Mouse (Mus musculus): ENCODE results near the gene Fbxo36. TPM values are rescaled to one million over a fixed set of nuclear protein-coding genes. Genes with fewer than 3 reads are reported as not detected.

The Fbxo36 gene
- polyA plus RNA-seq, 1 experiment from 2014 or later: 3.8 TPM

- Histone ChIP-seq H3K4me1 (ENCODE audit: control insufficient read depth, insufficient read depth, low read length) (no peaks in the 10 kb centered on the region), H3K27ac (ENCODE audit: low read depth, low read length) (no peak overlapping the region), H3K9ac (replicated peaks; ENCODE audit: low read depth, low read length) (no peak overlapping the region), H3K27me3 (ENCODE audit: control insufficient read depth, insufficient read depth, low read length) (no peaks in the 10 kb centered on the region), H3K36me3 (ENCODE audit: control insufficient read depth, insufficient read depth, low read length) (no peaks in the 10 kb centered on the region), H3K4me2 (ENCODE audit: low read depth, low read length) (no peak overlapping the region), H3K9me3 (ENCODE audit: control insufficient read depth, low read length) (no peaks in the 10 kb centered on the region), H3K4me3 (ENCODE audit: low read depth, low read length) (no peak overlapping the region)
- no peak for ATAC-seq (ENCODE audit: low read depth)
- 64% methylated on average over 11 of the region's 11 CpGs for WGBS
Measured at GRCm38 (mm10) chr1:84881248-84882065, 41.8 kb downstream of the Fbxo36 start.

- Histone ChIP-seq H3K4me1 (ENCODE audit: control insufficient read depth, insufficient read depth, low read length) (no peaks in the 10 kb centered on the region), H3K4me3 (ENCODE audit: low read depth, low read length) (no peak overlapping the region), H3K9ac (replicated peaks; ENCODE audit: low read depth, low read length) (no peak overlapping the region), H3K27me3 (ENCODE audit: control insufficient read depth, insufficient read depth, low read length) (no peaks in the 10 kb centered on the region), H3K9me3 (ENCODE audit: control insufficient read depth, low read length) (no peaks in the 10 kb centered on the region), H3K27ac (ENCODE audit: low read depth, low read length) (no peak overlapping the region), H3K36me3 (ENCODE audit: control insufficient read depth, insufficient read depth, low read length) (no peaks in the 10 kb centered on the region), H3K4me2 (ENCODE audit: low read depth, low read length) (no peak overlapping the region)
- 28% methylated on average over 2 of the region's 2 CpGs for WGBS
- ATAC-seq (ENCODE audit: low read depth): no peak
Measured at GRCm38 (mm10) chr1:84882066-84882532, 42.5 kb downstream of the Fbxo36 start.

- Histone ChIP-seq H3K9me3 (ENCODE audit: control insufficient read depth, low read length) (no peaks in the 10 kb centered on the region), H3K9ac (replicated peaks; ENCODE audit: low read depth, low read length) (no peak overlapping the region), H3K4me3 (ENCODE audit: low read depth, low read length) (no peak overlapping the region), H3K4me1 (ENCODE audit: control insufficient read depth, insufficient read depth, low read length) (no peaks in the 10 kb centered on the region), H3K27ac (ENCODE audit: low read depth, low read length) (no peak overlapping the region), H3K36me3 (ENCODE audit: control insufficient read depth, insufficient read depth, low read length) (no peaks in the 10 kb centered on the region), H3K4me2 (ENCODE audit: low read depth, low read length) (no peak overlapping the region), H3K27me3 (ENCODE audit: control insufficient read depth, insufficient read depth, low read length) (no peaks in the 10 kb centered on the region)
- WGBS: 93% methylated on average over 4 of the region's 4 CpGs
- ATAC-seq (ENCODE audit: low read depth): no peak
Measured at GRCm38 (mm10) chr1:84882937-84883336, 43.3 kb downstream of the Fbxo36 start.

GRCm38 (mm10) chr1:84883889-84884288 lies 44.2 kb downstream of the Fbxo36 start:
- H3K9ac ChIP-seq (replicated peaks; ENCODE audit: low read depth, low read length): no peak overlapping the region
- 77% methylated on average over 4 of the region's 4 CpGs for WGBS
- ATAC-seq (ENCODE audit: low read depth): no peak
- no peaks in the 10 kb centered on the region for H3K4me1 ChIP-seq (ENCODE audit: control insufficient read depth, insufficient read depth, low read length)
- H3K36me3 ChIP-seq (ENCODE audit: control insufficient read depth, insufficient read depth, low read length): no peaks in the 10 kb centered on the region
- H3K9me3 ChIP-seq (ENCODE audit: control insufficient read depth, low read length): no peaks in the 10 kb centered on the region
- no peak overlapping the region for H3K27ac ChIP-seq (ENCODE audit: low read depth, low read length)
- no peak overlapping the region for H3K4me3 ChIP-seq (ENCODE audit: low read depth, low read length)
- H3K4me2 ChIP-seq (ENCODE audit: low read depth, low read length): no peak overlapping the region
- H3K27me3 ChIP-seq (ENCODE audit: control insufficient read depth, insufficient read depth, low read length): no peaks in the 10 kb centered on the region

- no peak overlapping the region for H3K4me2 ChIP-seq (ENCODE audit: low read depth, low read length)
- H3K36me3 ChIP-seq (ENCODE audit: control insufficient read depth, insufficient read depth, low read length): no peaks in the 10 kb centered on the region
- no peak overlapping the region for H3K4me3 ChIP-seq (ENCODE audit: low read depth, low read length)
- H3K27me3 ChIP-seq (ENCODE audit: control insufficient read depth, insufficient read depth, low read length): no peaks in the 10 kb centered on the region
- 86% methylated on average over 3 of the region's 3 CpGs for WGBS
- no peak overlapping the region for H3K27ac ChIP-seq (ENCODE audit: low read depth, low read length)
- no peak for ATAC-seq (ENCODE audit: low read depth)
- H3K9me3 ChIP-seq (ENCODE audit: control insufficient read depth, low read length): no peaks in the 10 kb centered on the region
- no peaks in the 10 kb centered on the region for H3K4me1 ChIP-seq (ENCODE audit: control insufficient read depth, insufficient read depth, low read length)
- H3K9ac ChIP-seq (replicated peaks; ENCODE audit: low read depth, low read length): no peak overlapping the region
Measured at GRCm38 (mm10) chr1:84885174-84885573, 45.5 kb downstream of the Fbxo36 start.

- no peak overlapping the region for H3K4me2 ChIP-seq (ENCODE audit: low read depth, low read length)
- no peaks in the 10 kb centered on the region for H3K27me3 ChIP-seq (ENCODE audit: control insufficient read depth, insufficient read depth, low read length)
- 89% methylated on average over 6 of the region's 6 CpGs for WGBS
- no peaks in the 10 kb centered on the region for H3K36me3 ChIP-seq (ENCODE audit: control insufficient read depth, insufficient read depth, low read length)
- H3K27ac ChIP-seq (ENCODE audit: low read depth, low read length): no peak overlapping the region
- ATAC-seq (ENCODE audit: low read depth): no peak
- no peak overlapping the region for H3K4me3 ChIP-seq (ENCODE audit: low read depth, low read length)
- no peak overlapping the region for H3K9ac ChIP-seq (replicated peaks; ENCODE audit: low read depth, low read length)
- H3K4me1 ChIP-seq (ENCODE audit: control insufficient read depth, insufficient read depth, low read length): no peaks in the 10 kb centered on the region
- no peaks in the 10 kb centered on the region for H3K9me3 ChIP-seq (ENCODE audit: control insufficient read depth, low read length)
Measured at GRCm38 (mm10) chr1:84885921-84886320, 46.3 kb downstream of the Fbxo36 start.

- ATAC-seq (ENCODE audit: low read depth): peak; percentile 38; the same call in 1 of the 2 replicates
- Histone ChIP-seq H3K4me3 (ENCODE audit: low read depth, low read length) (no peak overlapping the region), H3K36me3 (ENCODE audit: control insufficient read depth, insufficient read depth, low read length) (no peaks in the 10 kb centered on the region), H3K9me3 (ENCODE audit: control insufficient read depth, low read length) (no peaks in the 10 kb centered on the region), H3K4me2 (ENCODE audit: low read depth, low read length) (no peak overlapping the region), H3K27ac (ENCODE audit: low read depth, low read length) (no peak overlapping the region), H3K9ac (replicated peaks; ENCODE audit: low read depth, low read length) (no peak overlapping the region), H3K27me3 (ENCODE audit: control insufficient read depth, insufficient read depth, low read length) (no peaks in the 10 kb centered on the region), H3K4me1 (ENCODE audit: control insufficient read depth, insufficient read depth, low read length) (no peaks in the 10 kb centered on the region)
- 56% methylated on average over 8 of the region's 8 CpGs for WGBS
Measured at GRCm38 (mm10) chr1:84889330-84890004, 49.8 kb downstream of the Fbxo36 start.

- ATAC-seq (ENCODE audit: low read depth): peak; percentile 76
- no peak overlapping the region for H3K27ac ChIP-seq (ENCODE audit: low read depth, low read length)
- H3K4me1 ChIP-seq (ENCODE audit: control insufficient read depth, insufficient read depth, low read length): no peaks in the 10 kb centered on the region
Measured at GRCm38 (mm10) chr1:84890005-84890393, 50.4 kb downstream of the Fbxo36 start.

GRCm38 (mm10) chr1:84890503-84890902 lies 50.9 kb downstream of the Fbxo36 start:
- H3K9ac ChIP-seq (replicated peaks; ENCODE audit: low read depth, low read length): no peak overlapping the region
- no peaks in the 10 kb centered on the region for H3K27me3 ChIP-seq (ENCODE audit: control insufficient read depth, insufficient read depth, low read length)
- no peaks in the 10 kb centered on the region for H3K9me3 ChIP-seq (ENCODE audit: control insufficient read depth, low read length)
- no peak overlapping the region for H3K4me3 ChIP-seq (ENCODE audit: low read depth, low read length)
- no peaks in the 10 kb centered on the region for H3K4me1 ChIP-seq (ENCODE audit: control insufficient read depth, insufficient read depth, low read length)
- 83% methylated on average over 7 of the region's 7 CpGs for WGBS
- peak; percentile 13; the same call in 1 of the 2 replicates for ATAC-seq (ENCODE audit: low read depth)
- H3K27ac ChIP-seq (ENCODE audit: low read depth, low read length): no peak overlapping the region
- H3K36me3 ChIP-seq (ENCODE audit: control insufficient read depth, insufficient read depth, low read length): no peaks in the 10 kb centered on the region
- no peak overlapping the region for H3K4me2 ChIP-seq (ENCODE audit: low read depth, low read length)

More at GRCm38 (mm10) chr1:84890005-84890393, 50.4 kb downstream of the Fbxo36 start:
- Histone ChIP-seq H3K9me3 (ENCODE audit: control insufficient read depth, low read length) (no peaks in the 10 kb centered on the region), H3K4me3 (ENCODE audit: low read depth, low read length) (no peak overlapping the region), H3K4me2 (ENCODE audit: low read depth, low read length) (no peak overlapping the region), H3K9ac (replicated peaks; ENCODE audit: low read depth, low read length) (no peak overlapping the region), H3K27me3 (ENCODE audit: control insufficient read depth, insufficient read depth, low read length) (no peaks in the 10 kb centered on the region), H3K36me3 (ENCODE audit: control insufficient read depth, insufficient read depth, low read length) (no peaks in the 10 kb centered on the region)
- 12% methylated on average over 7 of the region's 7 CpGs for WGBS
